Mouse (Mus musculus): ENCODE measurements around the gene Igfbp4.

Igfbp4 gene

GRCm38 (mm10) chr11:99083516-99083915 lies 42.5 kb downstream of the Igfbp4 start:
- no peak for DNase-seq

DNA sequence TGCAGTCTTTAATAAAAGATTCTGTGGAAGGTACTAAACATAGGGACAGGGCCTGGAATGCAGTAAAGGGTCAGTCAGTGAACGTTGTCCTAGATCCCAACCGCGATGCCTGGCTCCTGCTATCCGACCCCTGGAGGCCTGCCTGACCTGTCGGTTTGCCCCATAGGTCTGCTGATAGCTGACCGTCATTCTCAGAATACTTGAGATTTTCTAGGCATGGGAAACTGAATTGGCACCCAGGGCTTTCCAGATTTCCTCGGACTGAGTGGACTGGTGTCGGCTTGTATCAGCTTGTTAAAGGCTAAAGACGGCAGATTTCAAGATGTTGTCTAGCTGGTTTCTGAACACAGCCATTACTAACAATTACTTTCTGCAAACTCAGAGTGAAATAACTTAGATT lies 43.3 kb downstream of the Igfbp4 start:
- DNase-seq, result no peak

DNA sequence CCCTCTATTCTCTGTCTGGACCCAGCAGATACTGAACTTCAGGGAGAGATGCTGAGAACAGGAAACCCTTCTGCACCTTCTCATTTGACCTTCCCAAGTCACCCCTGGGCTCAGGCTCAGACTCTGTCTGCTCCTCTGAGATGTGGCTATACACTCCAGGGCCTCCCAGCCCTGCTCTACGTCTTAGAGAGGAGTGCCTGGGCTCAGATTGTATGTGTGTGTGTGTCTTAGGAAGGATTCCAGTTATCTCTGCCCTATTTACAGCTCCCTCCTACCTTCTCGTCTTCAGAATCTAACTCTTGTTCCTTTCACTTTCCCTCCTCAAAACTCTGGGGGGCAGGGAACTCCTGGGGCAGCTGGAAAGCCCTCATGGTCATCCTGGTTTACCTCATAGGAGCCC lies 47.4 kb downstream of the Igfbp4 start:
- no peak for DNase-seq

DNA sequence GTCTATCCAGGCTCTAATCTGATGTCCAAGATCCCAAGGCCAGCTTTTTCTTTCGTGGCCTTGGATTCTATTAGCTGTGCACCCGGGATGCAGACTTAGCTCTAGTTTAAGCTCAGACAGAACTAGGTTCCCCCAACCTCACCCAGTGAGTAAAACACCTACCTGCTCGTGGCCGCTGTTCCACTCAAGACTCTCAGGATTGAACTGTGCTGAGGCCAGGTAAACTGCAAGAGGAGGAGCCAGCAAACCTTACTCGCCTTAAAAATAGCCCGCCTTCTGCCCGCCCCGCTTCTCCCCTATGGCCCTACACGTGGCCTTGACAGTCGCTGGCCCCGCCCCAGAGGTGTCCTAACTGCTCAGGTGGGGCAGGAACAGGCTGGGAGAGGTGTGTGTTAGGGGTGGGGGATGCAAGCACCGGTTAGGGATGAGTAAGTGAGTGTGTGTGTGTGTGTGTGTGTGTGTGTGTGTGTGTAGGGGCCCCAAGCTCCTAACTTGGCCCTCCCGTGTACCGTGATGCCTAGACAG lies 48.1 kb downstream of the Igfbp4 start, which contains the start of gene Tns4:
TSS of gene Tns4 (minus strand) at position 230 of the 525 bp plus-strand sequence.
- no peak for DNase-seq

DNA sequence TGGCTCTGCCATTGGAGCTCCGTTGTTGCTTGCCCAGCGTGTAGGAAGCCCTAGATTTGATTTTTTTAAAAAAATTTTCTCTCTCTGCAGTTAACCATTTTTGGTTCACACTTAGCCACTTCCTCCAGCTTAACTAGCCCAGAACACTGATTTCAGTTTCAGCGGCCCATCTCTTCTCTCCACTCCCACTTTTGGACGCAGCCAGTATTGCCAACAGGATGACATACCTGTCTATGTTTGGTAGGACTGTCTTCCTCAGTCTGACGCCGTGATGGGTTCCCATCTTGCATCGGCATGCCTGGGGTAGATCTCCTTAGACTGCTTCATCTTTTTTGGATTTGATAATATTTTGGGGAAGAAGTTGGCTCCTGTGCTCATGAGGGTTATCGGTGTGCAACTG lies 49.3 kb downstream of the Igfbp4 start:
- no peak for DNase-seq

GRCm38 (mm10) chr11:99091666-99092065 lies 50.6 kb downstream of the Igfbp4 start:
- DNase-seq, result no peak

- no peak for DNase-seq
Measured at GRCm38 (mm10) chr11:99093740-99094139, 52.7 kb downstream of the Igfbp4 start.

- DNase-seq, result no peak
Measured at GRCm38 (mm10) chr11:99094911-99095676, 54.0 kb downstream of the Igfbp4 start.

DNA sequence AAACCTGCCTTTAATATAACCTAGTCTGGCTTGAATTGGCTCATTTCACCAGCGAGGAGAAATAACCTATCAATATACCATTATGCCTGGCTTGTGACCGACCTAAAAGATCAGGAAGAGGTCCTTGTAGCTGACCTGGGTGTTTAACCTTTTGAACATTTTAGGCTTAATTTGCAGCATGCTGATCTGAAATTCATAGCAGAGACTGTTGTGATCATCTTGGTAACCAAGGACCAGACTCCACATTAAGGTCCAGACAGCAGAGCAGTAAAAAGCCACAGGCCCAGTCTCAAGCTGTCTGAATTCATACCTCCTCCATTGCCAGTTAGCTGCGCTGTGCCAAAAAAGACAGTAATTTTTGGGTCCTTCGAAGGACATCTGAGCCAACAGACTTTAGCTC lies 54.7 kb downstream of the Igfbp4 start:
- no peak for DNase-seq

GRCm38 (mm10) chr11:99096417-99096816 lies 55.4 kb downstream of the Igfbp4 start:
- no peak for DNase-seq

DNA sequence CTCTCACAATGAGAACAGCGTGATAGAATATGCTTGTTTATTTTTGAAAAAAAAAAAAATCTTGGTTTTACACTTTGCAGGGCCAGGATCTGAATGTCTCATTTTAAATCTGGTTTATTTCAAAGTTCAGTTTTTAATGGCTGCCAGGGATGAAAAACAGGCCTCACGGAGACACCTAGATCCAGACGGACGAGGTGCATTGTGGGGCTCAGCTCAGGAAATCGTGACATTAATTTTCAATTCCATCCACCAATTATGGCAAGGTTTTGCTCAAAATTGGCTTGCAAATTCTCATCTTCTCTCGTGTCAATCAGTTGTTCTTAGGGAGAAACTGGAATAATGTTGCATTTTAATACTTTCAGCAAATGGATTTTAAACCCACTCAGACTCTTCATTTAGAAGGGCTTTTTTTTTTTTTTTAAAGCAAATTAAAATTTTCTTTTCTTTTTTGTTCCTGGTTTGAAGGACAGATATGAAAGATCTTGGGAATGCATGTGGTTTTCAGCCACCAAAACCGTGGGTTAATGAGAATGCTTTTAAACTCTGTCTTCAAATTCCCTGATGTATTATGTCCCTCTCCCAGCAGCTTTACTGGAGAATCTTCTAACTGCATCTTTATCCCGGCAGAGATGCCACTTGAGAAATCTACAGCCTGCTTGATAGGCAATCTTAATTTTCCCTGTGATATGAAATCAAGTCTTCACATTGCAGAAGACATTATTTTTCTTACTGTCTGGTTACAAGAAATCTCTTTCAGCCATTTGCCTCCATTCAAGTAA lies 56.1 kb downstream of the Igfbp4 start:
- DNase-seq, result no peak

DNA sequence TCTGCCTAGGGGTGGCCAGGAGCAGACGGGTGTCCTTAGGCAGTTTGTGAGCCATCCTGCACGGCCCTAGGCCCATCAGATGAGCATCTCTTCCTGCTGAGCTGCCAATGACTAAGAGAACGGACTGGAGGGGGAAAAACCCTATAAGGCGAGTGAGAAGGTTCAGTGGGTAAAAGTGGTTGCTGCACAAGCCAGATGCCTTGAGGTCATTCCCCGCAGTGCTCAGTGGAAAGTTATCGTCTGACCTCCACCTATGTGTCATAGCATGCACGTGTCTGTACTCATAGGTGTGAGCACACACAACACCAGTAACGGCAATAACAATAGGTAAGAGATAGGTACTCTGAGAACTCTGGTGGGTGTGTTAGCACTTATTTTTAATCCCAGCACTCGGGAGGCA lies 57.9 kb downstream of the Igfbp4 start:
- DNase-seq, result no peak

GRCm38 (mm10) chr11:99099516-99099915 lies 58.5 kb downstream of the Igfbp4 start:
- DNase-seq, result no peak

- DNase-seq, result no peak
Measured at GRCm38 (mm10) chr11:99100215-99100614, 59.2 kb downstream of the Igfbp4 start.

- DNase-seq, result no peak
Measured at GRCm38 (mm10) chr11:99101693-99102092, 60.6 kb downstream of the Igfbp4 start.

DNA sequence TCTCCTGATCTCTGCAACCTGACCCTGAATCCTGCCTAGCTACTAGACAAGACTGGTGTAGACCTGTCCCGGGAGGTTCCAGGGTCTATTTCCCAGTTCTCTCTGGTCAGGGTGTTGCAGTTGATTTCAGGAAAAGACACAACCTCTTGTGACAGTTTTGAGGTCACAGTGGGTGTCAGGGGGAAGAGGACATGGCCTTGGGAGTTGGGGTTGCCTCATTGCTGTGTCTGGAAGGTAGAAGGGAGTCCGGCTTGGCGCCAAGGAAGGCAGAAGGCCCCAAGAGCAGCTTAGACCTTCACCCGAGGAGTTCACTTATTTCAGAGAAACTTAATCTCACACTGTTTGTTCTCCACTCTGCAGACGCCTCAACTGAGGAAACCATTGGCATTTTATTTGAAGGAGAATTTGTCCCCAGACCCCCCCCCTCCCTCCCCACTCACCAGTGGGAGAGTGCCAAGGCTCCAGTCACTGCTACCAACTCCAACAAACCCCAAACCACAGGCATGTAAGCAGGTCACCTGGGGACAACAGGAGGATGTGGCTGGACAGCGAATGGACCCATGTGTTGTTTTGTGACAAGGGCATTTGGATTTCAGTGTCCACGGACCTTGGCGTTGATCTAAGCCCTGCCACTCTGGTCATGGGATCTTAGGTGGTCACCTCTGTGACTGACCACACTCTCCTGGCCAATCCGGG lies 61.7 kb downstream of the Igfbp4 start:
- no peak for DNase-seq
